Mouse (Mus musculus) adrenal gland, adult (tissue): ENCODE measurements around the gene Wnt11.

Experiments used
- DNase-seq, 2 experiments: peaks; one replicate each; pipeline ENCODE4 v3.0.0; 2022 to 2023; ENCODE audit warnings: low spot score in 1 of 2; ENCODE audit not compliant: inconsistent age in 2 of 2

Gene Wnt11

GRCm38 (mm10) chr7:98834711-98835321 lies at the start of gene Wnt11:
Gene Wnt11, plus strand, starts transcription at chr7:98835112.
- peak; percentile 28 to 73 for DNase-seq

GRCm38 (mm10) chr7:98786792-98787612 lies 47.9 kb upstream of the Wnt11 start:
- DNase-seq = no peak

GRCm38 (mm10) chr7:98788721-98789120 lies 46.2 kb upstream of the Wnt11 start:
- peak; percentile 56 to 80 for DNase-seq

- DNase-seq = no peak
Observed at GRCm38 (mm10) chr7:98789121-98789520, 45.8 kb upstream of the Wnt11 start.

- no peak for DNase-seq
Observed at GRCm38 (mm10) chr7:98791864-98792263, 43.0 kb upstream of the Wnt11 start.

GRCm38 (mm10) chr7:98793811-98794210 lies 41.1 kb upstream of the Wnt11 start:
- peak; percentile 33 to 72 for DNase-seq

GRCm38 (mm10) chr7:98794444-98794843 lies 40.5 kb upstream of the Wnt11 start:
- DNase-seq = no peak

GRCm38 (mm10) chr7:98795637-98796036 lies 39.3 kb upstream of the Wnt11 start:
- DNase-seq = no peak

- DNase-seq = no peak
Observed at GRCm38 (mm10) chr7:98797347-98798133, 37.4 kb upstream of the Wnt11 start.

GRCm38 (mm10) chr7:98798134-98798417 lies 36.8 kb upstream of the Wnt11 start:
- no peak for DNase-seq

- DNase-seq = no peak
Observed at GRCm38 (mm10) chr7:98800435-98800834, 34.5 kb upstream of the Wnt11 start.

- no peak for DNase-seq
Observed at GRCm38 (mm10) chr7:98801086-98801485, 33.8 kb upstream of the Wnt11 start.

GRCm38 (mm10) chr7:98803181-98803580 lies 31.7 kb upstream of the Wnt11 start:
- DNase-seq = no peak

- DNase-seq = peak in 1 of 2 experiments; percentile 62
Observed at GRCm38 (mm10) chr7:98804841-98805772, 29.8 kb upstream of the Wnt11 start.

- no peak for DNase-seq
Observed at GRCm38 (mm10) chr7:98806961-98807360, 28.0 kb upstream of the Wnt11 start.

- DNase-seq = no peak
Observed at GRCm38 (mm10) chr7:98809372-98809771, 25.5 kb upstream of the Wnt11 start.

GRCm38 (mm10) chr7:98810619-98811018 lies 24.3 kb upstream of the Wnt11 start:
- DNase-seq = no peak

- DNase-seq = no peak
Observed at GRCm38 (mm10) chr7:98820501-98820900, 14.4 kb upstream of the Wnt11 start.

GRCm38 (mm10) chr7:98822881-98823280 lies 12.0 kb upstream of the Wnt11 start:
- DNase-seq = no peak

GRCm38 (mm10) chr7:98823896-98824822 lies 10.8 kb upstream of the Wnt11 start:
- DNase-seq = no peak
